Mouse (Mus musculus): ENCODE data around the gene Dgkb. TPM values are rescaled to one million over a fixed set of nuclear protein-coding genes. Genes with fewer than 3 reads are reported as not detected.

Dgkb gene
- total and polyA plus RNA-seq, 3 experiments: not detected

- dilution Hi-C loops (cut with MboI; ENCODE audit: extremely low pct_ligation_motif_present, extremely low pct_unique_long_range_greater_than_20kb, low sequenced_read_pairs) (no loop called here), in situ Hi-C loops (cut with MboI; ENCODE audit: low pct_ligation_motif_present, low pct_unique_long_range_greater_than_20kb, low sequenced_read_pairs) (no loop called here)
- Histone ChIP-seq H3K36me3 (replicated peaks in 1 of 2; ENCODE audit: control insufficient read depth in 1 of 2, insufficient read depth in 1 of 2, low read length in 1 of 2) (no peaks in the 10 kb centered on the region), H3K27me3 (replicated peaks) (no peaks in the 10 kb centered on the region), H3K27ac (ENCODE audit: insufficient read depth, low read depth) (no peak overlapping the region), H3K79me2 (replicated peaks; ENCODE audit: control insufficient read depth, extremely low read depth, insufficient read depth, poor library complexity, severe bottlenecking) (no peaks in the 10 kb centered on the region), H3K9me3 (replicated peaks; ENCODE audit: low read length) (no peaks in the 10 kb centered on the region), H3K4me3 (replicated peaks in 1 of 3; ENCODE audit: low read depth in 2 of 3, low read length in 2 of 3, poor library complexity in 1 of 3) (no peak overlapping the region), H3K4me2 (ENCODE audit: insufficient read depth, low read depth, poor library complexity, severe bottlenecking) (no peak overlapping the region), H3K9ac (ENCODE audit: insufficient read depth, low read depth) (no peak overlapping the region), H3K4me1 (ENCODE audit: control insufficient read depth in 1 of 2, insufficient read depth in 2 of 2) (no peaks in the 10 kb centered on the region)
- TF ChIP-seq ZKSCAN1 (IDR thresholded peaks at IDR 0.05; ENCODE audit: borderline replicate concordance, low read depth, low read length) (no peak), USF1 (IDR thresholded peaks at IDR 0.05; ENCODE audit: low read depth, low read length) (no peak), MYC (IDR thresholded peaks at IDR 0.05; ENCODE audit: low read depth, low read length) (no peak), ZNF384 (IDR thresholded peaks at IDR 0.05; ENCODE audit: low read depth, low read length) (no peak), ZC3H11A (IDR thresholded peaks at IDR 0.05; ENCODE audit: low read depth, low read length) (no peak), EP300 (IDR thresholded peaks at IDR 0.05; ENCODE audit: low read length) (no peak), CHD2 (IDR thresholded peaks at IDR 0.05; ENCODE audit: low read length) (no peak), CTCF (conservative IDR thresholded peaks at IDR 0.05 in 1 of 2, IDR thresholded peaks at IDR 0.05 in 1 of 2; ENCODE audit: low read depth in 2 of 2, low read length in 2 of 2) (no peak), E2F4 (IDR thresholded peaks at IDR 0.05; ENCODE audit: insufficient replicate concordance, low read depth, low read length) (no peak), BHLHE40 (IDR thresholded peaks at IDR 0.05; ENCODE audit: low read depth, low read length) (no peak), MEF2A (IDR thresholded peaks at IDR 0.05; ENCODE audit: borderline replicate concordance, low read depth, low read length) (no peak), POLR2A (IDR thresholded peaks at IDR 0.05; ENCODE audit: low read depth, low read length) (no peak), JUND (conservative IDR thresholded peaks at IDR 0.05; ENCODE audit: low read depth, low read length) (no peak), RAD21 (IDR thresholded peaks at IDR 0.05; ENCODE audit: low read depth, low read length) (no peak)
- DNase-seq (ENCODE audit: extremely low read depth): no peak
Measured at GRCm38 (mm10) chr12:38600165-38600845, 782.8 kb downstream of the Dgkb start.

DNA sequence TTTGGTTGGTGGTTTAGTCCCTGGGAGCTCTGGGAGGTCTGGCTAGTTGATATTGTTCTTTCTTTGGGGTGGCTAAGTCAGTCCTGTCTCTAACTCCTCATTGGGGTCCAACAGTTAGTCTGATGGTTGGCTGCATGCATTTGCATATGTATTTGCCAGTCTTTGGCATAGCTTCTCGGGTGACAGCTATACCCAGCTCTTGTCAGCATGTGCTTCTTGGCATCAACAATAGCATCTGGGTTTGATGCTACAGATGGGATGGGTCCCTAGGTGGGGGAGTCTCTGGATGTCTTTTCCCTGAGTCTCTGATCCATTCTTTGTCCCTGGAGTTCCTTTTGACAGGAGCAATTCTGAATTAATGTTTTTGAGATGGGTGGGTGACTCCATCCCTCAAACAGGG is 790.6 kb downstream of the Dgkb start:
- Histone ChIP-seq H3K27me3 (replicated peaks) (no peaks in the 10 kb centered on the region), H3K27ac (ENCODE audit: insufficient read depth, low read depth) (no peak overlapping the region), H3K9me3 (replicated peaks; ENCODE audit: low read length) (no peaks in the 10 kb centered on the region), H3K4me1 (ENCODE audit: control insufficient read depth in 1 of 2, insufficient read depth in 2 of 2) (peaks cover 0 to 28% of the 10 kb centered on the region in 2 experiments; a peak in 2 of 4 replicates), H3K4me3 (replicated peaks in 1 of 3; ENCODE audit: low read depth in 2 of 3, low read length in 2 of 3, poor library complexity in 1 of 3) (no peak overlapping the region), H3K79me2 (replicated peaks; ENCODE audit: control insufficient read depth, extremely low read depth, insufficient read depth, poor library complexity, severe bottlenecking) (no peaks in the 10 kb centered on the region), H3K4me2 (ENCODE audit: insufficient read depth, low read depth, poor library complexity, severe bottlenecking) (no peak overlapping the region), H3K36me3 (replicated peaks in 1 of 2; ENCODE audit: control insufficient read depth in 1 of 2, insufficient read depth in 1 of 2, low read length in 1 of 2) (no peaks in the 10 kb centered on the region), H3K9ac (ENCODE audit: insufficient read depth, low read depth) (no peak overlapping the region)
- no peak for DNase-seq (ENCODE audit: extremely low read depth)
- in situ Hi-C loops (cut with MboI; ENCODE audit: low pct_ligation_motif_present, low pct_unique_long_range_greater_than_20kb, low sequenced_read_pairs) (no loop called here), dilution Hi-C loops (cut with MboI; ENCODE audit: extremely low pct_ligation_motif_present, extremely low pct_unique_long_range_greater_than_20kb, low sequenced_read_pairs) (no loop called here)
- TF ChIP-seq MEF2A (IDR thresholded peaks at IDR 0.05; ENCODE audit: borderline replicate concordance, low read depth, low read length) (no peak), ZC3H11A (IDR thresholded peaks at IDR 0.05; ENCODE audit: low read depth, low read length) (no peak), POLR2A (IDR thresholded peaks at IDR 0.05; ENCODE audit: low read depth, low read length) (no peak), EP300 (IDR thresholded peaks at IDR 0.05; ENCODE audit: low read length) (no peak)
